Mouse (Mus musculus): ENCODE measurements around the gene Mmab. TPM values are rescaled to one million over a fixed set of nuclear protein-coding genes. Genes with fewer than 3 reads are reported as not detected.

Gene Mmab
- polyA plus RNA-seq, 1 experiment = 7.5 TPM

GRCm38 (mm10) chr5:114467019-114467418 lies 23.2 kb upstream of the Mmab start:
- Histone ChIP-seq H3K4me3 (ENCODE audit: insufficient read depth, low read length) (no peak overlapping the region), H3K4me1 (ENCODE audit: control insufficient read depth, insufficient read depth, low read length) (no peaks in the 10 kb centered on the region), H3K27ac (ENCODE audit: insufficient read depth, low read depth, low read length) (no peak overlapping the region)
- TF ChIP-seq POLR2A (IDR thresholded peaks at IDR 0.05; ENCODE audit: borderline replicate concordance, low read depth, low read length) = no peak
- TF ChIP-seq CTCF (IDR thresholded peaks at IDR 0.05; ENCODE audit: low read depth, low read length) = no peak

GRCm38 (mm10) chr5:114465641-114466040 lies 21.8 kb upstream of the Mmab start:
- no peak overlapping the region for H3K4me3 ChIP-seq (ENCODE audit: insufficient read depth, low read length)
- no peak for TF ChIP-seq POLR2A (IDR thresholded peaks at IDR 0.05; ENCODE audit: borderline replicate concordance, low read depth, low read length)
- TF ChIP-seq CTCF (IDR thresholded peaks at IDR 0.05; ENCODE audit: low read depth, low read length) = no peak
- H3K4me1 ChIP-seq (ENCODE audit: control insufficient read depth, insufficient read depth, low read length) = no peaks in the 10 kb centered on the region

DNA sequence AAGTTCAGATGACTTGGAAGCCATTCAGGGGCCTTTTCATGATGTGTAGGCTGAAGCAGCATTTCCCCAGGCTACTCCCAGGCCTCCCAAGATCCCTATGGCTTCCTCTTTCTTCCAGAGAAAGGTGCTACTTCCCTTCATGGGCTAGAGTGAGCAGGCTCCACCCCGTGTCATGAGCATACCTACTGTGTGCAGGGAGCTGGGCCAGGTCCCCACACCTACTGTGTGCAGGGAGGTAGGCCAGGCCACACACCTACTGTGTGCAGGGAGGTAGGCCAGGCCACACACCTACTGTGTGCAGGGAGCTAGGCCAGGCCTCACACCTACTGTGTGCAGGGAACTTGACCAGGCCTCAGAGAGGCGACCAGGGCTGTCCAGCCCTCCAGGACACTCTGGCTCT lies 20.7 kb upstream of the Mmab start:
- TF ChIP-seq POLR2A (IDR thresholded peaks at IDR 0.05; ENCODE audit: borderline replicate concordance, low read depth, low read length) (no peak), CTCF (IDR thresholded peaks at IDR 0.05; ENCODE audit: low read depth, low read length) (no peak)
- Histone ChIP-seq H3K4me3 (ENCODE audit: insufficient read depth, low read length) (no peak overlapping the region), H3K4me1 (ENCODE audit: control insufficient read depth, insufficient read depth, low read length) (no peaks in the 10 kb centered on the region), H3K27ac (ENCODE audit: insufficient read depth, low read depth, low read length) (no peak overlapping the region)

More at GRCm38 (mm10) chr5:114465641-114466040, 21.8 kb upstream of the Mmab start:
- no peak overlapping the region for H3K27ac ChIP-seq (ENCODE audit: insufficient read depth, low read depth, low read length)

DNA sequence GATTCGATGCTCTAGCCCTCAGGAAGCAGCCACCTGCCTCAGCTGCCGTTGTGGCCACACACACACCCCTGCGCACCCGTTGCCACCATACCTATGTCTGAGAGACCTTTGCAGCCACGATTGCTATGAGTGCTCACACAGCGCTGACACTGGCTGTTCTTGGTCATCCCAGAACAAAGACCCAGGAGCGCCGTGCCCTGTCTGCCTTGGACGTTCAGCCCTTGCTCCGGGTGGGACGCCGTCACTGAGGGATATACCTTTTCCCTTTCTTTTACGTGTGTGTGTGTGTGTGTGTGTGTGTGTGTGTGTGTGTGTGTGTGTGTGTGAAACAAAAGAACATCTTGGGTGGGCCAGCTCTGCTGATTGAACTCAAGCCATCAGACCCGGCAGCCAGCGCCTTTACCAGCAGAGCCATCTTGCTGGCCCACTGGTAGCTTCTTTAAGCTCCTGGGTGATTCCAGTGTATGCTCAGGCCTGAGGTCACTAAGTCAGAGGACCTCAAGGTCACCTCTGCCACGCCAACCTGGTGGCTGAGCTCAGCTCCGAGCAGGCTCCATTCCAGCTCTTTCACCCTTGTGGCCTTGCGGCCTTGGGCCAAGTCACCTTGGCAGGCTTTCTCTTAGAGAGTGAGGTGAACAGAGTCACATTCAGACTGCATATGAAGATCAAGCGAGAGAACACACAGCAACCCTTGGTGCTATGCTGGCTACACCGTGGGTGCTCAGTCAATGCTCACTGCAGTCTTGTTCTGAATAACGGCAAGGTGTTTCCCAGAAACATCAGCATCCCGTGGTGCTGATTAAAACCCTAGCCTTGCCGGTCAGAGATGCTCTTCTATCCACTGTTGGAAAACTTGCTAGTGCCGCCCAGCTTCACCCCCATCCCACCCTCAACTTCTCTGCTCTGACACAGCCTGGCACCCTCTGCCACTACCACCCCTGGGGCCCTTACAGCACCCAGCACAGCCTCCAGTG lies 18.5 kb upstream of the Mmab start:
- H3K4me1 ChIP-seq (ENCODE audit: control insufficient read depth, insufficient read depth, low read length) = no peaks in the 10 kb centered on the region
- TF ChIP-seq POLR2A (IDR thresholded peaks at IDR 0.05; ENCODE audit: borderline replicate concordance, low read depth, low read length) (no peak), CTCF (IDR thresholded peaks at IDR 0.05; ENCODE audit: low read depth, low read length) (no peak)
- H3K27ac ChIP-seq (ENCODE audit: insufficient read depth, low read depth, low read length) = no peak overlapping the region
- H3K4me3 ChIP-seq (ENCODE audit: insufficient read depth, low read length) = no peak overlapping the region

DNA sequence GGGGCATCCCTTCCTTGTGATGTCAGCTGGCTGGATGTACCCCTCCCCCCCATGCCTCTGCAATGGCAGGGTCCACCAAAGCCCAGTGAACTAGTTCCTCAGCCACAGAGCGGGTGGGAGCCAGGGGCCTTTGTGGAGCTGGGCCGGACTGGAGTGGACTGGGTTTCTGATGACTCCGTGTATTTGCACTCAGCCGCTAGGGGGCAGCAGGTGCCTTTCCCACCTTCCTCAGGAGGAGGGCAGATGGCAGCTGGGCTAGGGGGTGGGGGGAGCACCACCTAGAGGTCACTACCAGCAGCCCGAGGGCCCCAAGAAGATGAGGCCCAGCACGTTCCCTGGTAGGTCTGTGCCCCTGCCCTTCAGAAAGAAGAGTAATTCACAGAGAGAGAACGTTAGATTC lies 17.4 kb upstream of the Mmab start:
- H3K4me3 ChIP-seq (ENCODE audit: insufficient read depth, low read length) = no peak overlapping the region
- no peak for TF ChIP-seq POLR2A (IDR thresholded peaks at IDR 0.05; ENCODE audit: borderline replicate concordance, low read depth, low read length)
- TF ChIP-seq CTCF (IDR thresholded peaks at IDR 0.05; ENCODE audit: low read depth, low read length) = peak; percentile 69
- no peak overlapping the region for H3K27ac ChIP-seq (ENCODE audit: insufficient read depth, low read depth, low read length)
- no peaks in the 10 kb centered on the region for H3K4me1 ChIP-seq (ENCODE audit: control insufficient read depth, insufficient read depth, low read length)

- no peak overlapping the region for H3K4me3 ChIP-seq (ENCODE audit: insufficient read depth, low read length)
- no peaks in the 10 kb centered on the region for H3K4me1 ChIP-seq (ENCODE audit: control insufficient read depth, insufficient read depth, low read length)
- H3K27ac ChIP-seq (ENCODE audit: insufficient read depth, low read depth, low read length) = no peak overlapping the region
- TF ChIP-seq POLR2A (IDR thresholded peaks at IDR 0.05; ENCODE audit: borderline replicate concordance, low read depth, low read length) (no peak), CTCF (IDR thresholded peaks at IDR 0.05; ENCODE audit: low read depth, low read length) (no peak)
Observed at GRCm38 (mm10) chr5:114456995-114457605, 13.2 kb upstream of the Mmab start.

- Histone ChIP-seq H3K4me3 (ENCODE audit: insufficient read depth, low read length) (no peak overlapping the region), H3K27ac (ENCODE audit: insufficient read depth, low read depth, low read length) (no peak overlapping the region), H3K4me1 (ENCODE audit: control insufficient read depth, insufficient read depth, low read length) (no peaks in the 10 kb centered on the region)
- TF ChIP-seq POLR2A (IDR thresholded peaks at IDR 0.05; ENCODE audit: borderline replicate concordance, low read depth, low read length) (no peak), CTCF (IDR thresholded peaks at IDR 0.05; ENCODE audit: low read depth, low read length) (no peak)
Observed at GRCm38 (mm10) chr5:114456287-114456686, 12.4 kb upstream of the Mmab start.

DNA sequence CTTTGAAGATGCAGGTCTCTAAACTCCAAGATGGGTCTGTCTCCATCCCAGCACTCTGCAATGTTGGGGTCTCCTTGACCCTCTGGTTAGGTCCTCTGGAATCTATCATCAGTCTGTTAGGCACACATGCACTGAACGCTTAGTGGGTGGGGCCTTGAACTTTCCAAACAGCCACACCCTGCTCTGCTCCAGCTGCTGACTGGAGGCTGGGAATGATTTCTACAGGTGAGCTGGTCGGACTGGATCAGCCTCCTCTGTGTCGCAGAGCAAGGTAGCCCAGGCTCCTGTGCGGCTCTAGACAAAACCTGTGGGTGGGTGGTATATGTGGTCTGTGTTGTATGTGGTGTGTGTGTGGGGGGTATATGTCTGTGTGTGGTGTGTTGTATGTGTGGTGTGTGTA lies 5.2 kb upstream of the Mmab start:
- H3K4me3 ChIP-seq (ENCODE audit: insufficient read depth, low read length) = no peak overlapping the region
- no peak overlapping the region for H3K27ac ChIP-seq (ENCODE audit: insufficient read depth, low read depth, low read length)
- TF ChIP-seq POLR2A (IDR thresholded peaks at IDR 0.05; ENCODE audit: borderline replicate concordance, low read depth, low read length) = no peak
- no peak for TF ChIP-seq CTCF (IDR thresholded peaks at IDR 0.05; ENCODE audit: low read depth, low read length)
- H3K4me1 ChIP-seq (ENCODE audit: control insufficient read depth, insufficient read depth, low read length) = 0 out of 2 replicates have a peak, but pooled peaks cover 2% of the 10 kb centered on the region

DNA sequence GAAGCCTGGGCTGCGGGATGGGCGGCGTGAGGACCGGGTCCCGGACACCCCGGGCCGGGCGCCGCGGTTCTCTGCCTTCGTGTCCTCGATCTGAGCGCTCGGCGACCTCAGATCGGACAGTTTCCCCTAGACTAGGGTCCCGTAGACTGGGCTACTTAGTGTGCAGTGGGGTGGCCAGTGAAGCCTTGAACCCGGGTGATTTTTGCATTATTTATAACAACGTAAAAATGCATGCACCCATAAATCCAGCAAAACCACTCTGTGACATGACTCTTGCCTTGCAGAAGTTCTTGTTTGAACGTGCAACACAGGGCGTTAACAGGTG lies 470 bp upstream of the Mmab start:
- Histone ChIP-seq H3K27ac (ENCODE audit: insufficient read depth, low read depth, low read length) (no peak overlapping the region), H3K4me1 (ENCODE audit: control insufficient read depth, insufficient read depth, low read length) (0 out of 2 replicates have a peak, but pooled peaks cover 4% of the 10 kb centered on the region), H3K4me3 (ENCODE audit: insufficient read depth, low read length) (peak overlapping the region; percentile 64)
- peak; percentile 79 for TF ChIP-seq POLR2A (IDR thresholded peaks at IDR 0.05; ENCODE audit: borderline replicate concordance, low read depth, low read length)
- no peak for TF ChIP-seq CTCF (IDR thresholded peaks at IDR 0.05; ENCODE audit: low read depth, low read length)

GRCm38 (mm10) chr5:114435588-114435987 lies 8.3 kb downstream of the Mmab start:
- no peak for TF ChIP-seq CTCF (IDR thresholded peaks at IDR 0.05; ENCODE audit: low read depth, low read length)
- no peak for TF ChIP-seq POLR2A (IDR thresholded peaks at IDR 0.05; ENCODE audit: borderline replicate concordance, low read depth, low read length)
- no peak overlapping the region for H3K27ac ChIP-seq (ENCODE audit: insufficient read depth, low read depth, low read length)
- no peaks in the 10 kb centered on the region for H3K4me1 ChIP-seq (ENCODE audit: control insufficient read depth, insufficient read depth, low read length)
- H3K4me3 ChIP-seq (ENCODE audit: insufficient read depth, low read length) = no peak overlapping the region

Measured in bone marrow macrophage, adult 2 months (primary cell).